Mouse (Mus musculus): ENCODE results near the gene Fam186a.
"Not testable (repeated sequence)": the region's sequence is repeated elsewhere in the genome, so short reads cannot be mapped to it uniquely, and the experiment has no call there.

The Fam186a gene

GRCm38 (mm10) chr15:99934501-99934900, 32.4 kb downstream of the Fam186a start:
- DNase-seq (ENCODE audit: extremely low read depth, low read depth) = no peak

GRCm38 (mm10) chr15:99931231-99931630, 35.6 kb downstream of the Fam186a start:
- DNase-seq (ENCODE audit: extremely low read depth, low read depth) = no peak

DNA sequence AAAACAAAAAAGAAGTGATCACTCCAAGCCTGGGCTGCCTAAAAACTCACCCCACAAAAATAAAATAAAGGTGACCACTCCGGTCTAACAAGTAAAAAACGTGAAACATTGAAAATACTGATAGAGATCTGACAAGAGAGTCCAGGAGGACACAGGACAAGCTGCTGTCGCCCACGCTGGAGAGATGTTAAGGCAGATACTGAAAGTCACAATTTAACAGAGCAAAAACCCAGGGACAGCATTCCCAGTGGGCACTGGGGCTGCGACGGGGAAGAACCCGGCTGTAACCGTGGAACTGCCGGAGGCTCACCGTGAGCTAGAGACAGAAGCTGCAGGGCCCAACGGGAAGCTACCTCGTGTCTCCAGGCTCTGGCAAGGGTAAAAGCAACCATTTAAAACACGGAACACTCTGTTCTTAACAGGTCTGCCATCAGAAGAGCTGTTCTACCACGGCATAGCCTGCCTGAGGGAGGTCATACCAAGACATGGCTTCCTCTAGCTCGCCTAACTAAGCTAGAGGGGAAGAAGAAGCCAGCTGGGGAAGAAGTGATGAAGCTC, 47.2 kb downstream of the Fam186a start:
- no peak for DNase-seq (ENCODE audit: extremely low read depth, low read depth)

GRCm38 (mm10) chr15:99917264-99917663, 49.6 kb downstream of the Fam186a start:
- no peak for DNase-seq (ENCODE audit: extremely low read depth, low read depth)

- DNase-seq (ENCODE audit: extremely low read depth, low read depth) = no peak
Observed at GRCm38 (mm10) chr15:99914613-99915012, 52.2 kb downstream of the Fam186a start.

DNA sequence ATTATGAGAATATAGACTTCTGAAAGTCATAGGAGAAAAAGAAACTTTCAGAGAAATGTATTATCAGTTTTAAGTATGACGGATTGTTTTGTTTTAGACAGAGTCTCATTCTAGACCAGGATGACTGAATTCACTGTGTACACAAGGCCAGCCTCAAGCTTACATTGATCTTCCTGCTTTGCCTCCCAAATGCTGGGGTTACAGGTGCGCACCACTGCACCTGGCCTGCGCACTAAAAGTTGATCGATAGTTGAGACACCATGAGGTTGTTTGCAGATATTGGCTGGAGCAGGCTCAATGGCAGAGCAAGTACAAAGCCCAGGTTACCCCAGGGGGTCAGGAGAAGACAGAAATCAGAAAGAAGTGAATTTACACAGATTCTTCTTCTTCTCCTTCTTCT, 55.1 kb downstream of the Fam186a start:
- no peak for DNase-seq (ENCODE audit: extremely low read depth, low read depth)

- DNase-seq (ENCODE audit: extremely low read depth, low read depth) = peak; percentile 16
Observed at GRCm38 (mm10) chr15:99909339-99909996, 57.4 kb downstream of the Fam186a start.

- no peak for DNase-seq (ENCODE audit: extremely low read depth, low read depth)
Observed at GRCm38 (mm10) chr15:99907514-99907913, 59.3 kb downstream of the Fam186a start.

GRCm38 (mm10) chr15:99907041-99907440, 59.8 kb downstream of the Fam186a start:
- DNase-seq (ENCODE audit: extremely low read depth, low read depth) = no peak

DNA sequence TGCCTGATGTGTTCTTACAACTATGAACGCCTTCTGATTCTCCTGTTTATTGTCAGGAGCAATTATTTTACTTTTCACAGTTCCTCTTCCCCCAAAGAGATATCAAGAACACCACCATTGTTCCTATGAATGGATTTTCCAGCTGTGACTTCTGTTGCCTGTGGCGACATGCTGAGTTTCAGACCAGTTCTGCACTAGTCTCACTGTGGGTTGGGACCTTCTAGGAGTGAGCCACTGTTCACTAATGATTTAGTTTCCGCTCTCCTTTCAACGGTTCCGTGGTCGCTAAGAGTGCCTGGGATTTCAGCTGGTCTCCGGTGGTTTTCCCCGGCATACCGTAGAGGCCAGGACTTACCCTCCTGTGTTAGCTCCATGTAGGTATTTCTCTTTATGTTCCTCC, 62.0 kb downstream of the Fam186a start:
- DNase-seq (ENCODE audit: extremely low read depth, low read depth) = no peak

DNA sequence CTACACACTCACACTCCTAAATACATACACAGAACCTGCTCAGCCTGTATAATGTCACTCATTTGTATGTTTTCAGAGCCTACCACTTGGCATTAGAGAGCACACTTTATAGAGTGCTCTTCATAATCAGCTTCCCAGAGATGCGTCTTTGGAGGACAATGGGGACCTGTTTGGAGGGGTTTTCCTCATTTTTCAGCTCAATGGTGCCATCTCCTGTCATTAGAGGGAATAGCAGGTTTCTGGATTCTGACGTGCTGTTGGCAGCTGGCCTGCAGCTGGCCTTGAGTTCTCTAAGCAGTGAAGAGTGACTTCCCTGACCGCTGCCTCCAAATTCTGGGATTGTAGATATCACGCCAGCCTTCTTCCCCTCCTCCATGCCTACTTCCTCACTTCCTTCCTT, 62.5 kb downstream of the Fam186a start:
- DNase-seq (ENCODE audit: extremely low read depth, low read depth) = peak; percentile 66

GRCm38 (mm10) chr15:99903227-99903626, 63.6 kb downstream of the Fam186a start:
- DNase-seq (ENCODE audit: extremely low read depth, low read depth) = no peak

- no peak for DNase-seq (ENCODE audit: extremely low read depth, low read depth)
Observed at GRCm38 (mm10) chr15:99902786-99903185, 64.1 kb downstream of the Fam186a start.

GRCm38 (mm10) chr15:99896621-99897020, 70.2 kb downstream of the Fam186a start:
- no peak for DNase-seq (ENCODE audit: extremely low read depth, low read depth)

DNA sequence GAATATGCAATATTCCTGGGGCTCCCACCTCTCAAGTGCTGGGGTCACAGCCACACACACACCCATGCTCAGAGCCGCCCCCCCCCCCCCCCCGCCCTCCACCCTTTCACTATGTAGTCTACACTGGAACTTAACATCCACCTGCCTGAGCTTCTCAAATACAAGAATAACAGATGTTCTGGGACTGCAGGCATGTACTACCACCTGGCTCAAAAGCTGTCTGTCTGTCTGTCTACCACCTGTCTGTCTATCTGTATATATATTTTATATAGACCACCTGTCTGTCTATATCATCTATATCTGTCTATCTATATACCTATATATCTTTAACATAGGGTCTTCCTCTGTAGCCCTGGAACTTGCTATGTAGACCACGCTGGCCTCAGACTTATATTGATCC, 75.5 kb downstream of the Fam186a start:
- DNase-seq (ENCODE audit: extremely low read depth, low read depth) = no peak

GRCm38 (mm10) chr15:99890412-99891236, 76.2 kb downstream of the Fam186a start:
- no peak for DNase-seq (ENCODE audit: extremely low read depth, low read depth)

DNA sequence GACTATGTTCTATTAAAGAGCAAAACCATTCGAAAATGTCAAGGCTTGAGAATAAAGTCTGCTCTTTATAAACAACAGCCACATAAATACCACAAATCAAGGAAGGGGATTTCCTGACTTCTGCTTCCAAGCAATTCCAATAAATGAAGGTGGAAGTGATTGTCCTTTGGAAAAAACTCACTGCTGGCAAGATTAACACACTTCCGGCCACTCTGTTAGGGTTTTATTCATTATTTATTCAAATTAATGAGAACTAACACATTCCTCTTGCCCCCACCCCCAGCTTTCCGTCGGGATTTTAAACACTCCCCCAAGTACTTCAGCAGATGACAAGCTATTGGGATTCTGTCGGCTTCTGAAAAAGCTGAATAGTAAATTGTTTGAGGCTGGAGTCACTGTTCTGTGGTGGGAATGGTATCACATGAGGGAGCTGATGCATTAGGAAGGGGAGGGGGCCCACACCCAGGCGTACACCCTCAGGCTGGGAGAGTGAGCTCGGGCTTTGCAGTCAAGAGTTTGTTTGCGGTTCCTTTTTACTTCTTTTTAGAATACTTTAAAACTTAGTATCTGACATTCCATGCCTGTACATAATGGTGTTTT, 77.5 kb downstream of the Fam186a start:
- DNase-seq (ENCODE audit: extremely low read depth, low read depth) = no peak

DNA sequence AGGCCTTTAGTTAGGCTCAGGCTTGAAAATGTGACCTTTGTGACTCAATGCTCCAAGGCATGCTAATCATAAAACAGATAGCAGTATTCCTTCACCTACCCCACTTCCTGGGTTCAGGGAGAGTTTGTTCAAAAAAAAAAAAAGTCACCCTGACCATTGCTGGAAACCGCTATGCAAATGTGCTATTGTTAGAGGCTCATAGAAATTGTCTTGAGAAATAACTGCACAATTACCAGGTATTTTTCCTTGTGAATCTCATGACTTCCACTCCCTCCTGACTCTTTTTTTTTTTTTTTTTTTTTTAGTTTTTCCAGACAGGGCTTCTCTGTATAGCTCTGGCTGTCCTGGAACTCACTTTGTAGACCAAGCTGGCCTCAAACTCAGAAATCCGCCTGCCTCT, 79.7 kb downstream of the Fam186a start:
- DNase-seq (ENCODE audit: extremely low read depth, low read depth) = not testable (repeated sequence)

- DNase-seq (ENCODE audit: extremely low read depth, low read depth) = no peak
Observed at GRCm38 (mm10) chr15:99884038-99884437, 82.8 kb downstream of the Fam186a start.

- DNase-seq (ENCODE audit: extremely low read depth, low read depth) = no peak
Observed at GRCm38 (mm10) chr15:99878541-99878940, 88.3 kb downstream of the Fam186a start.

GRCm38 (mm10) chr15:99875334-99875869, 91.5 kb downstream of the Fam186a start, which contains the start of gene Lima1:
TSS of gene Lima1 (minus strand) at chr15:99875456.
- DNase-seq (ENCODE audit: extremely low read depth, low read depth) = peak; percentile 80
